Mouse (Mus musculus): ENCODE measurements around the gene Gm20834. TPM values are rescaled to one million over a fixed set of nuclear protein-coding genes. Genes with fewer than 3 reads are reported as not detected.
"Not testable (repeated sequence)": the region's sequence is repeated elsewhere in the genome, so short reads cannot be mapped to it uniquely, and the experiment has no call there.

The Gm20834 gene
- not detected in 2 replicates for polyA plus RNA-seq (2015; fragmentation: Nextera tagmentation; extraction: Ambion mirVana)

DNA sequence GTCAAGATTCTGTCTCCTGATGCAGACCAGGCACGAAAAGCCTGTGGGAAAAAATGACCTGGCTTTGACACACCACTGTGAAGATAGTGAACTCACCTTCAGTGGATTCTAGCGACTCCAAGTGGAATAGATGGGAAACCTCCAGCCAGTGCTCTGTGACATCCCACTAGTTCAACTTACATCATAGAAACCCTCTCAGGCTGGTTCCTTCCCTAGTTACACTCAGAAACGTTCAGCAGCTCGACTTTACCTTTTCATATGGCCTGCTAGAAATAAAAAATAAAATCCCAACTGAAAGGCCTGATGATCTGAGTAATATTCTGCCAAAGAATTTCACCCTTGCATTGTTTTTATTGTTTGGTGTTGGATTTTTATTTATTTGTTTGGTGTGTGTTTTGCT, at the start of gene Gm20834:
Gene Gm20834 (minus strand): TSS at position 101 of the 400 bp plus-strand sequence.
- not testable (repeated sequence) for H3K9me3 ChIP-seq (replicated peaks; ENCODE audit: control insufficient read depth, low read length, poor library complexity, severe bottlenecking); H3K4me2 ChIP-seq (ENCODE audit: low read length); H3K36me3 ChIP-seq (ENCODE audit: control insufficient read depth, insufficient read depth, low read length); H3K4me3 ChIP-seq (ENCODE audit: low read depth, low read length); H3K27ac ChIP-seq (ENCODE audit: low read length); H3K4me1 ChIP-seq (ENCODE audit: control insufficient read depth, insufficient read depth, low read length); H3K27me3 ChIP-seq (ENCODE audit: control insufficient read depth, insufficient read depth, low read depth, low read length); ATAC-seq; H3K9ac ChIP-seq (ENCODE audit: low read depth, low read length)
- 46% methylated on average over 4 of the region's 4 CpGs for WGBS

Other genes starting within 250 kb of the Gm20834 start
- not detected in 2 replicates for gene Gm21310, start 177.4 kb downstream of the Gm20834 start, polyA plus RNA-seq (2015; fragmentation: Nextera tagmentation; extraction: Ambion mirVana)
- gene Gm28510, start 88.1 kb upstream of the Gm20834 start, polyA plus RNA-seq (2015; fragmentation: Nextera tagmentation; extraction: Ambion mirVana) = not detected in 2 replicates
- not detected in 2 replicates for gene Gm20737, start 211.5 kb upstream of the Gm20834 start, polyA plus RNA-seq (2015; fragmentation: Nextera tagmentation; extraction: Ambion mirVana)
- not detected in 2 replicates for gene Gm21775, start 228.9 kb upstream of the Gm20834 start, polyA plus RNA-seq (2015; fragmentation: Nextera tagmentation; extraction: Ambion mirVana)

Measured in midbrain, embryonic 16.5 days (tissue).